Mouse (Mus musculus): ENCODE data around the gene Gipr. TPM values are rescaled to one million over a fixed set of nuclear protein-coding genes. Genes with fewer than 3 reads are reported as not detected.

The Gipr gene
- polyA plus RNA-seq, 1 experiment from 2014 or later, result 0.08 TPM

- ChIA-PET CTCF (interaction anchor here (1.2 to 3.4 kb wide), 8 partner anchors 9 to 53 kb away, joined by 3 to 30 read pairs (median 7); no protein-coding TSS in a partner anchor), POLR2A (no interaction called here)
- no peaks in the 10 kb centered on the region for H3K27me3 ChIP-seq
- no peak for TF ChIP-seq CTCF (IDR thresholded peaks at IDR 0.05)
- ATAC-seq (no peak), DNase-seq (ENCODE audit: low read depth, low spot score) (no peak)
- in situ Hi-C loops (cut with MboI; ENCODE audit: low pct_unique_long_range_greater_than_20kb), result loop anchor here (5.0 kb wide), 1 partner anchor 41 kb away; the partner anchor contains the start of gene Gipr
Measured at GRCm38 (mm10) chr7:19208201-19208910, 42.4 kb upstream of the Gipr start.

DNA sequence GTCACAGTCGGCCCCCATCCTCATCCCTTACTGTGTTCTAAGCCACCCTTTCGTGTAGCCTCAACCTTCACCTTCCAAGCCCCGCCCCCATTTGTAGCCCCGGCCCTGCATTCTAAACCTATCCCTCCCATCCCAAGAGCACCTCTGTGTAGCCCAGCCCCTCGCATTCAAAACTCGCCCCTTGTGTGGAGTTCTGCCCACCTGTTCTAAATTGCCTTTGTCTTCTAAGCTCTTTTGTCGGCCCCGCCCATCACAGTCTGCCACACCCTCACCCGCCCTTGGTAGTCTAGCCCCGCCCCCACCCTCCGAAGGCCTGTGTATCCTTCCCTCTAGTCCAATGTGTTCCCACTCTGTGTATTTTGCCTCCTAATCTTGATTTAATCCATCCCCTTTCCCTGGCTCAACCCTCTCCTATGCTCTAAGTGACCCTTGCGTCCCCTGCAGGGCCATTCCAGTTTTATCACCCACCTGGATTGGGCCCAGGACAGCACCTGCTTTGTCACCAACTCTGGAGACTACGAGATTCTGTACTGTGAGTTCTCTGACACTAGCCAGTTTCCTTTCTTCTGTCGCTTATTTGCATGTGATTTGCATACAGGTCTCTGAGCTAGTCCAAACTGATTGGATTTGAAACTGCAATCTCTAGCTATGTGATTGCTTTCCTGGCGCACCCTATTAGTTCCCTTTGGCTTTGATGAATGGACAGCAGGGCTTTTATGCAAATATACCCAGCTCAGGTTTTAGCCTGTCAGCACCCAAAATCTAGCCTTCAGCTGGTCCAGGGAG lies 36.3 kb upstream of the Gipr start:
- ChIA-PET CTCF (interaction anchor here (0.9 to 2.0 kb wide), 4 partner anchors 18 to 37 kb away, joined by 3 to 10 read pairs (median 4); no protein-coding TSS in a partner anchor), POLR2A (no interaction called here)
- ATAC-seq, result no peak
- H3K27me3 ChIP-seq, result no peaks in the 10 kb centered on the region
- no peak for DNase-seq (ENCODE audit: low read depth, low spot score)
- in situ Hi-C loops (cut with MboI; ENCODE audit: low pct_unique_long_range_greater_than_20kb), result no loop called here
- no peak for TF ChIP-seq CTCF (IDR thresholded peaks at IDR 0.05)

DNA sequence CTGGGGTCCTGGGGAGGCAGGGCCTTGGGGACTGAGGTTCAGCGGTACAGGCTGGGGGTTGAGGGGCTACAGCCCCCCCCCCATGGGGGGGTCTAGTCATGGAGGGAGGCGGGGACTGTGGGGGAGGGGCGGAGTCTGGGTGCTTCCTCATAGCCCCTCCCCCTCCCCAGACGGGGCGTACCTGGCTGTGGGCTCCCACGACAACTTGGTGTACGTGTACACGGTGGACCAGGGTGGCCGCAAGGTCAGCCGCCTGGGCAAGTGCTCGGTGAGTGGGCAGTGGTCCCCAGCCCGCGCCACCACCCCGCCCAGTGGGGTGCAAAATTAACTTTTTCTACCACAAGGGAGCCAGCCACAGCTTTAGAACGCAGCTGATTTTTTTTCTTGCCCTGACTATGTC lies 35.7 kb upstream of the Gipr start:
- ChIA-PET CTCF (no interaction called here), POLR2A (interaction anchor here (0.7 kb wide), 1 partner anchor 46 kb away, joined by 4 read pairs; no protein-coding TSS in a partner anchor)
- no peaks in the 10 kb centered on the region for H3K27me3 ChIP-seq
- no peak for TF ChIP-seq CTCF (IDR thresholded peaks at IDR 0.05)
- no peak for ATAC-seq
- in situ Hi-C loops (cut with MboI; ENCODE audit: low pct_unique_long_range_greater_than_20kb), result no loop called here
- DNase-seq (ENCODE audit: low read depth, low spot score), result no peak

DNA sequence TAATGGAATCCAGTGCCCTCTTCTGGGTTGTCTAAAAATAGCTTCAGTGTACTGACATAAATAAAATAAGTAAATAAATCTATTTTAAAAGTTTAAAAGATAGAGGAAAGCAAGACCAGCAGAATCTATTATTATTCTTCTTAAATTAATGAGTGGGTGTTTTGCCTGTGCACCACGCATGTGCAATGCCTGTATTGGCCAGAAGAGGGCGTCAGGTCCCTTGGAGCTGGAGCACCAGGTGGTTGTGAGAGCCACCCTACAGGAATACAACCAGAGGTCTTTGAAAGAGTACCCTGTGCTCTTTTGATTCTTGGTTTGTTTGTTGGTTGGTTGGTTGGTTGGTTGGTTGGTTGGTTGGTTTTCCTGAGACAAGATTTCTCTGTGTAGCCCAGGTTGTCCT lies 32.1 kb upstream of the Gipr start:
- no peak for ATAC-seq
- no peak for DNase-seq (ENCODE audit: low read depth, low spot score)

DNA sequence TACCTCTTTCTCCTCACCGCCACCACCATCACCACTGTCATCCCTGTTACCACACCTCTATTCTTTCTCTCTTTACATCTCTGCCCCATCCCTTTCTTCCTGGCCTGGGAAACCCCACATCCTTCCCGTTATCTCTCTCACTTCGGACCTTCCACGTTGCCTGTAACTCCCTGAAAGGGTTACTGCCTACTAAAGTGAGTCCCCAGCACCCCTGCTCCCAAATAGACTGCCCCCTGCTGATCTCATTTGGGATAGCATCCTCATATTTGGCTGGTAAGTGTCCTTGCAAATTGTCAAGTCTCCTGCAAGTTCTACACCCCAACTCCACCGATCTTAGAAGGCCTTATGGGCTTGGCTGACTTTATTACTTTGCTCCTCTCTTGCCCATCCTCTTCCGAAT lies 30.7 kb upstream of the Gipr start:
- in situ Hi-C loops (cut with MboI; ENCODE audit: low pct_unique_long_range_greater_than_20kb), result no loop called here
- no peaks in the 10 kb centered on the region for H3K27me3 ChIP-seq
- ChIA-PET CTCF (interaction anchor here (1.6 to 4.4 kb wide), 4 partner anchors 12 to 85 kb away, joined by 5 to 25 read pairs (median 16); no protein-coding TSS in a partner anchor), POLR2A (no interaction called here)
- no peak for DNase-seq (ENCODE audit: low read depth, low spot score)
- ATAC-seq, result no peak
- TF ChIP-seq CTCF (IDR thresholded peaks at IDR 0.05), result peak; percentile 68

More for the DNA sequence above, 32.1 kb upstream of the Gipr start:
- CTCF ChIA-PET, result interaction anchor here (1.2 to 4.4 kb wide), 8 partner anchors 11 to 83 kb away, joined by 3 to 25 read pairs (median 4); no protein-coding TSS in a partner anchor
- in situ Hi-C loops (cut with MboI; ENCODE audit: low pct_unique_long_range_greater_than_20kb), result no loop called here
- no peaks in the 10 kb centered on the region for H3K27me3 ChIP-seq
- POLR2A ChIA-PET, result no interaction called here
- peak; percentile 67 for TF ChIP-seq CTCF (IDR thresholded peaks at IDR 0.05)

DNA sequence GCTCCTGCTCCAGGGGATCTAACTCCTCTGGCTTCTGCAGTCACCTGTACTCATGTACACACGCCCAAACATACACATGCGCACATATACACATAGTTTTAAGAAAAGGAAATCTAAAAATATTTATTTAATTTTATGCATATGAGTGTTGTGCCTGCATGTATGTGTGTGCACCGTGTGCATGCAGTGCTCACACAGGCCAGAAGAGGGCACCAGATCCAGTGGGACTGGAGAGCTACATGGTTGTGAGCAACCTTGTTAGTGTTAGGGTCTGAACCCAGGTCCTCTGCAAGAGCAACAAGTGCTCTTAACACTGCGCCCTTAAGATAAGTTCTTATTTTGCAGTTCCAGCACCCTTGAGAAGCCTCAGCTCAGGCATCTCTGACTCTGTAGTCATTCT lies 28.7 kb upstream of the Gipr start:
- peak; percentile 52 for TF ChIP-seq CTCF (IDR thresholded peaks at IDR 0.05)
- in situ Hi-C loops (cut with MboI; ENCODE audit: low pct_unique_long_range_greater_than_20kb), result no loop called here
- CTCF ChIA-PET, result interaction anchor here (0.9 to 1.5 kb wide), 7 partner anchors 9 to 16 kb away, joined by 3 to 6 read pairs (median 3); no protein-coding TSS in a partner anchor
- no peak for ATAC-seq
- no peak for DNase-seq (ENCODE audit: low read depth, low spot score)
- no peaks in the 10 kb centered on the region for H3K27me3 ChIP-seq
- POLR2A ChIA-PET, result no interaction called here

- ATAC-seq, result no peak
- CTCF ChIA-PET, result interaction anchor here (0.9 to 2.1 kb wide), 2 partner anchors 10 to 18 kb away, joined by 3 to 6 read pairs; no protein-coding TSS in a partner anchor
- peak; percentile 54 for DNase-seq (ENCODE audit: low read depth, low spot score)
- no peak for TF ChIP-seq CTCF (IDR thresholded peaks at IDR 0.05)
- H3K27me3 ChIP-seq, result no peaks in the 10 kb centered on the region
- POLR2A ChIA-PET, result interaction anchor here (1.4 kb wide), 1 partner anchor 14 kb away, joined by 3 read pairs; no protein-coding TSS in a partner anchor
- in situ Hi-C loops (cut with MboI; ENCODE audit: low pct_unique_long_range_greater_than_20kb), result no loop called here
Measured at GRCm38 (mm10) chr7:19184758-19185157, 18.8 kb upstream of the Gipr start.

DNA sequence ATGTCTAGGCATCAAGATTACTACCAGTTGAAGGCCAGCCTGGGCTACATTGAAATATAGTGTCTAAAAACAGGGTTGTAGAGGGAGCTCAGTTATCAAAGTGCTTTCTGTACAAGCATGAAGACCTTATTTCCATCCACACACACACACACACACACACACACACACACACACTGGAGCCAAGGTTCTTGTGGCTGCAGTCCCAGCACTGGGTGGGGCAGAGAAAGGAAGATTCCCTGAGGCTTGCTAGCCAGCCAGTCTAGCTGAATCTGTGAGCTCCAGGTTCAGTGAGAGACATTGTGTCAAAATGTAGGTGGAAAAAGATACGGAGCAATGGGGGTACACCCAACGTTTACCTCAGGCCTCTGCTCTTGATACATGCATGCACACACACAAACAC lies 18.3 kb upstream of the Gipr start:
- no peak for ATAC-seq

DNA sequence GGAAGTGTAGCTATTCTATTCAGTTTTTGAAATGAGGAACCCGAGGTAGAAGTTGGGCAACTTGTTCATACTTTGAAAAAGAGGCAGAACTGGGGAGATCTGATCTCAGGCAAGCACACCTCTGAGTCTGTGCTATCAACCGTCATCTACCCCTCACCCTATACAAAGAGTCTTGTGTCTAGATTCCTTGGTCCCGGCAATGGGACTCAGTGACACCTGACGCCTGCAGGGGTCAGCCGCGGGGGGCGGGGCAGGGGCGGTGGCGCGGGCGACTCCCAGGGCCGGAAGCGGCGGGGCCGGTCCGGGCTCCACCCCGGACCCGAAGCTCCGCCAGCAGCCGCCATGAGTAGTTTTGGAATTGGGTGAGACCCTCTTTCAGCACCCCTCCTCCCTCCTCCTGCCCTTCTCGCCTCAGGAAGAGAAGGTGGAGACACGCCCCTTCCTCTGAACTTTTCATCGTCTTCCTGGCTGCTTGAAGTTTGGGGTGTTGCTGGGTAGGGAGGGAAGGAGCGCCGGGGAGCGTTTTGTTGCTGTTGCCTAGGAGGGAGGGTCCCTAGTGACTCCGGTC lies 15.0 kb upstream of the Gipr start:
- DNase-seq (ENCODE audit: low read depth, low spot score) (no peak), ATAC-seq (no peak)
- in situ Hi-C loops (cut with MboI; ENCODE audit: low pct_unique_long_range_greater_than_20kb), result no loop called here
- no peaks in the 10 kb centered on the region for H3K27me3 ChIP-seq
- ChIA-PET POLR2A (no interaction called here), CTCF (interaction anchor here (1.0 to 4.5 kb wide), 2 partner anchors 25 to 28 kb away, joined by 3 to 30 read pairs; no protein-coding TSS in a partner anchor)
- TF ChIP-seq CTCF (IDR thresholded peaks at IDR 0.05), result no peak

More for the DNA sequence above, 18.3 kb upstream of the Gipr start:
- H3K27me3 ChIP-seq, result no peaks in the 10 kb centered on the region
- POLR2A ChIA-PET, result interaction anchor here (1.4 kb wide), 1 partner anchor 15 kb away, joined by 3 read pairs; no protein-coding TSS in a partner anchor
- in situ Hi-C loops (cut with MboI; ENCODE audit: low pct_unique_long_range_greater_than_20kb), result no loop called here
- DNase-seq (ENCODE audit: low read depth, low spot score), result no peak
- CTCF ChIA-PET, result interaction anchor here (0.9 to 2.1 kb wide), 2 partner anchors 10 to 19 kb away, joined by 3 to 6 read pairs; no protein-coding TSS in a partner anchor
- TF ChIP-seq CTCF (IDR thresholded peaks at IDR 0.05), result no peak

DNA sequence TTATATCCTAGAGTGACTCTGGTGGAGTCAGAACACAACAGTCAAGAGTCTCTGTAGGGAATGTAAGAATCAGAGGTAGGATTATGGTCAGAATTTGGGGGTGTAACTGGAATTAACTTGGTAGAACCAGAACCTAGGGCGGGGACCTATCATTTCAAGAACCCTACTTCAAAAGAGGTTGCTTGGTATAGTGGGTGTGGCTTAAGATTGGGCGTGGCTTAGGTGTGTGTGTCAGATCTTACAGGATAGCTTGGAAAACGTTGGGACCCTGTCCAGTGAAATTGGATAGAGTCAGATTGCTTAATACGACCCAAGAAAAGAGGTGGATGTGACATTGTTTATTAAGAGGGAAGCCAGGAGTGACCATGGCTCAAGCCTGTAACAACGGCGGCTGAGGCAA lies 14.0 kb upstream of the Gipr start:
- CTCF ChIA-PET, result interaction anchor here (1.1 to 4.5 kb wide), 3 partner anchors 14 to 29 kb away, joined by 3 to 30 read pairs (median 13); no protein-coding TSS in a partner anchor
- TF ChIP-seq CTCF (IDR thresholded peaks at IDR 0.05), result no peak
- no peaks in the 10 kb centered on the region for H3K27me3 ChIP-seq
- in situ Hi-C loops (cut with MboI; ENCODE audit: low pct_unique_long_range_greater_than_20kb), result no loop called here
- POLR2A ChIA-PET, result no interaction called here
- ATAC-seq, result no peak
- no peak for DNase-seq (ENCODE audit: low read depth, low spot score)
